Mouse (Mus musculus): Measurements from ENCODE around the gene Ccnyl1.

DNA sequence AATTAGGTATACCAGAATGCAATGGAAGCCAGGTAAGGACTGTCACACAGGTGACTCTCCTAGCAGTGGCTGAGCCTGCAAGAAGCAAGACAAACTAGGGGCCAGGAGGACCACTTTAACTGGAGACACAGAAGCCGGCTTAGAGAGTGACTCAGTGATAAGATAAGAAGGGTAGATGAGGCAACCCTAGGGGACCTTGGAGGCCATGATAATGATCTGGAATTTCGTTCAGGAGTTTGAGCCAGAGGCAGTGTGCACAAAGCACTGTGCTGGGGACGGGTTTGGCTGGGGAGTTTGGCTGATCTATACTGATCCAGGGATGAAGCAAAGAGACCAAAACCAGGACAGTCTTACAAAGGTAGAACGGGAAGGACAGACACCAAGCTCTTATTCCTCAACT, 71.4 kb downstream of the Ccnyl1 start:
- TF ChIP-seq CTCF (IDR thresholded peaks at IDR 0.05; ENCODE audit: low read depth, low read length), result no peak
- TF ChIP-seq POLR2A (IDR thresholded peaks at IDR 0.05; ENCODE audit: borderline replicate concordance, low read depth, low read length), result no peak
